Mouse (Mus musculus) frontal cortex, postnatal 25 days (tissue): ENCODE data around the gene Wrnip1.
A peak's percentile ranks its signal among the peaks of the same experiment; 100 is the strongest.
"Not testable (repeated sequence)": the region's sequence is repeated elsewhere in the genome, so short reads cannot be mapped to it uniquely, and the experiment has no call there.

ENCODE experiments used
- DNase-seq, 2 experiments: peaks; one replicate each; pipeline ENCODE4 v3.0.0; 2022; ENCODE audit warnings: low spot score in 2 of 2

Gene Wrnip1

GRCm38 (mm10) chr13:32851967-32852366, 50.1 kb downstream of the Wrnip1 start:
- no peak for DNase-seq

DNA sequence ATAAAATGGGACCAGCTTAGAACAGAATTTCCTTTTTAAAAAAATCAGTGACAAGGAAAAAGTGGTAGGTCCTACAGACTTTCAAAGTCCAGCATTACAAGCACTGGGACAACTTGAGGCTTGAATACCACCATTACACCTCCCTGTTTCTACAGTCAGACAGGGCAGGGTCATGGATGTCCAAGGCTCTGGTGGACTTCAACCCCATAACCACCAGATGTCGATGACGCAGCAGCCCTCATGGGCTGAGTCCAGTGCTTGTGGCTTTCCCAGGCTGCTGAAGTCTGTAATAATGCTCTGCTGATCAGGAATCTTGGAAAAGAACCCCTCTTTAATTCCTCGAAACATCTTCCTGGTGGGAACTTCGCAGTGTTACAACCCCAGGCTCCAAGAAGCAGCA, 50.7 kb downstream of the Wrnip1 start:
- DNase-seq: no peak

GRCm38 (mm10) chr13:32853073-32853472, 51.2 kb downstream of the Wrnip1 start:
- DNase-seq: no peak

- no peak for DNase-seq
Observed at GRCm38 (mm10) chr13:32860821-32861220, 59.0 kb downstream of the Wrnip1 start.

DNA sequence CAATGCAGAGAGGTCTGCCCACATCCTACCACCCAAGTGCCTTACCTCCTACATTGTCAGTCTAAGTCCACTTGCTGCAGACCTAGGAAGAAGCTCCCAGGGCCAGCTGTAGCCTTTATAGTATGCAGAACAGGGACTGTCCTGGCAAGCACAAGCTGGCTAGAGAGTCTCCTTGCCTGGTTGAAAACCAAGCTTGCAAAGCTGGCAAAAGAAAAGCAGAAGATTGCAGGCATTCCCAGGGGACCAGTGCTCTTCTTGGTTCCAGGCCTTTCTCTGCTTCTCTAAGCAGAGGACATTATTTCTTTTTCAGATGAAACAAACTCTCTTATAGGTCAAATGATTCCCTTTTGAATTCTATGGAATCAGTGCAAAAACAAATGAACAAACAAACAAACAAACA, 61.6 kb downstream of the Wrnip1 start:
- no peak for DNase-seq

- DNase-seq: not testable (repeated sequence)
Observed at GRCm38 (mm10) chr13:32864529-32864928, 62.7 kb downstream of the Wrnip1 start.

- DNase-seq: no peak
Observed at GRCm38 (mm10) chr13:32865591-32865990, 63.8 kb downstream of the Wrnip1 start.

GRCm38 (mm10) chr13:32866484-32866883, 64.6 kb downstream of the Wrnip1 start:
- peak; percentile 57 to 59 for DNase-seq

GRCm38 (mm10) chr13:32867030-32867429, 65.2 kb downstream of the Wrnip1 start:
- no peak for DNase-seq

DNA sequence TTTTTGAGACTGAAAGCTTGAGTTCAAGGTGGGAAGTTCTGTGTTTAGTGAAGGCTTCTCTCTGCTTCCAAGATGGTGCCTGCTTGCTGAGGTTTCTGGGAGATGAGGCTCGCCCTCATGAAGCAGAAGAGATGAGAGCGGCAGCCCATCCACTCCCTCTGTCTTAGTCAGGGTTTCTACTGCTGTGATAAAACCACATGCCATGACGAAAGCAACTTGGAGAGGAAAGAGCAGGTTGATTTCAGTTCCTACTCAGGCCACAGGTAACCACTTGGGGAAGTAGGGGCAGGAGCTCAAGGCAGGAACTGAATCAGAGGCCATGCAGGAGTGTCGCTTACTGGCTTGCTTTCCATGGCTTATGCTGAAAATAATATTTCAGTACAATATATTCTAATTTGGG, 66.4 kb downstream of the Wrnip1 start:
- not testable (repeated sequence) for DNase-seq

DNA sequence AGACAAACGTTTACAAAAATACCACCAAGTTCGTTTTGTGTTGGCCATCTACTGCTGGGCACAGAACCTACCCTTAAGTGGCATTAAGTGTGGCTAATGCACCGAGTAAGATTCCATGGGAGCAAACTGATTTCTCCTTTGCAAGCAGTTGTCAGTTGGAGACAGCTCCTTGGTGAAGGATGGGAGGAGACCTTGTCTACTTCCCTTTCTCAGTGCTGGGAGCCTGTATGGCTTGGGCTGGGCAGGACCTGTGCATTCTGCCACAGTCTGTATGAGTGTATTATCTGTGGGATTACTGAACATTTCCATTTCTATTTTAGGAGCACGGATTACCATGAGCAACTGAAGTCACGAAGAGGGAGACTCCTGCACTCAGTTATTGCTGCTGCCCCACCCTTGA, 67.0 kb downstream of the Wrnip1 start:
- no peak for DNase-seq
